Mouse (Mus musculus) stomach, postnatal 0 days (tissue): ENCODE measurements around the gene Tnfsf13. TPM values are rescaled to one million over a fixed set of nuclear protein-coding genes. Genes with fewer than 3 reads are reported as not detected.

Experiments
- ATAC-seq: fragments of 200-750 bp; cut with Nextera tagmentation; 2 replicates; pipeline ENCODE4 v1.8.0; 2017; ENCODE audit not compliant: low FRiP score, low TSS enrichment
- DNase-seq: peaks from one replicate; pipeline ENCODE4 v3.0.0-alpha.2; 2016; ENCODE audit warnings: low spot score
- H3K27ac ChIP-seq: fragments of 300-500 bp; sonication (generic); replicated peaks from 2 replicates; pipeline ENCODE4 v1.5.1; 2014; ENCODE audit warnings: mild to moderate bottlenecking, control low read depth
- H3K27me3 ChIP-seq: fragments of 300-500 bp; sonication (generic); 2 replicates; pipeline ENCODE4 v1.6.1; 2014; ENCODE audit warnings: low read length; ENCODE audit not compliant: control insufficient read depth, insufficient read depth
- H3K36me3 ChIP-seq: fragments of 300-500 bp; sonication (generic); 2 replicates; pipeline ENCODE4 v1.6.1; 2014; ENCODE audit warnings: low read length, mixed read lengths; ENCODE audit not compliant: control insufficient read depth, insufficient read depth
- H3K4me1 ChIP-seq: fragments of 300-500 bp; sonication (generic); replicated peaks from 2 replicates; pipeline ENCODE4 v1.6.1; 2014; ENCODE audit warnings: antibody characterized with exemption; ENCODE audit not compliant: control insufficient read depth, insufficient read depth
- H3K4me2 ChIP-seq: fragments of 300-500 bp; sonication (generic); replicated peaks from 2 replicates; pipeline ENCODE4 v1.6.1; 2014; ENCODE audit warnings: low read depth, mild to moderate bottlenecking, control low read depth, moderate library complexity
- H3K4me3 ChIP-seq: fragments of 300-500 bp; sonication (generic); 2 replicates; pipeline ENCODE4 v1.5.1; 2014; ENCODE audit warnings: low read depth, low read length, control low read depth
- H3K9ac ChIP-seq: fragments of 300-500 bp; sonication (generic); 2 replicates; pipeline ENCODE4 v1.6.1; 2014; ENCODE audit warnings: mild to moderate bottlenecking, low read length, control low read depth, mixed read lengths
- H3K9me3 ChIP-seq: fragments of 300-500 bp; sonication (generic); 2 replicates; pipeline ENCODE4 v1.6.1; 2016; ENCODE audit warnings: low read length; ENCODE audit not compliant: control insufficient read depth
- CTCF ChIP-seq: IDR thresholded peaks from 2 replicates; pipeline ENCODE4 v1.5.1; 2016; ENCODE audit warnings: antibody characterized with exemption, low read depth, mild to moderate bottlenecking, moderate library complexity
- EP300 ChIP-seq: optimal IDR thresholded peaks from 2 replicates; pipeline ENCODE3; 2016; ENCODE audit warnings: antibody characterized with exemption
- WGBS: fragments of 180-500 bp; shearing (Covaris S2); extraction: QIAGEN DNeasy Blood & Tissue Kit; methylation state at CpG from one replicate; pipeline ENCODE4 v1.1.7; 2014; 5-methylcytosine and 5-hydroxymethylcytosine counted together
- polyA plus RNA-seq: library from polyadenylated mRNA; unstranded; fragments of >200 nt; fragmentation: Nextera tagmentation; extraction: Ambion mirVana; gene quantifications from 2 replicates; pipeline ENCODE4 v1.2.1, GENCODE M21; 2015

The Tnfsf13 gene
- polyA plus RNA-seq, 1 experiment from 2014 or later, result 0.50 TPM

DNA sequence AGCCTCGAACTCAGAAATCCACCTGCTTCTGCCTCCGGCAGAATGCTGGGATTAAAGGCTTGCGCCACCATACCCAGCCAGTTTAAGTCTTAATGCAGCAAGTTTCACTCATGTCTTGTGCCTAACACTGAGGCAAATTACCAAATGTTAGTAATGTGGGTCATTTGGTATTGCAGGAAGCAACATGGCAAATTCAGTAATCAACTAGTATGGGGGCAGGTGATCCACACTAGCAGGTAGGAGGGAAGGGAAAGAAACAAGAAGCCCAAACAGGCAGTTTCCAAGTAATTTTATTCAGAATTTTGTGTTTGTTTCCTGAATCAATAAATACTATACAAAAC lies 18.9 kb downstream of the Tnfsf13 start:
- 0 out of 2 replicates have a peak, but pooled peaks cover 2% of the 10 kb centered on the region for H3K4me1 ChIP-seq
- H3K9ac ChIP-seq, result no peak overlapping the region
- peaks cover 16% of the 10 kb centered on the region for H3K36me3 ChIP-seq
- no peaks in the 10 kb centered on the region for H3K9me3 ChIP-seq
- ATAC-seq, result no peak
- no peak overlapping the region for H3K4me3 ChIP-seq
- no peaks in the 10 kb centered on the region for H3K27me3 ChIP-seq
- DNase-seq, result no peak
- 71% methylated on average over 3 of the region's 3 CpGs for WGBS
- no peak for TF ChIP-seq CTCF
- TF ChIP-seq EP300, result no peak
- no peak overlapping the region for H3K4me2 ChIP-seq
- no peak overlapping the region; the same call in 1 of the 2 replicates for H3K27ac ChIP-seq

GRCm38 (mm10) chr11:69665961-69666664 lies 19.5 kb downstream of the Tnfsf13 start, which contains the start of gene Cd68:
Gene Cd68 (minus strand): TSS chr11:69666153.
- Histone ChIP-seq H3K9me3 (no peaks in the 10 kb centered on the region), H3K4me3 (no peak within 1 kb of the TSS), H3K27ac (peak within 1 kb of the TSS; percentile 70), H3K27me3 (no peaks in the 10 kb centered on the region), H3K4me1 (0 out of 2 replicates have a peak, but pooled peaks cover 2% of the 10 kb centered on the region), H3K36me3 (peaks cover 16% of the 10 kb centered on the region), H3K4me2 (no peak within 1 kb of the TSS), H3K9ac (no peak within 1 kb of the TSS)
- TF ChIP-seq CTCF (no peak), EP300 (no peak)
- WGBS, result 20% methylated on average over 7 of the region's 7 CpGs
- ATAC-seq (peak; percentile 47), DNase-seq (peak; percentile 78)

- peaks cover 16% of the 10 kb centered on the region for H3K36me3 ChIP-seq
- H3K4me3 ChIP-seq, result no peak overlapping the region
- 60% methylated on average over 9 of the region's 9 CpGs for WGBS
- no peaks in the 10 kb centered on the region for H3K9me3 ChIP-seq
- DNase-seq (no peak), ATAC-seq (no peak)
- 0 out of 2 replicates have a peak, but pooled peaks cover 2% of the 10 kb centered on the region for H3K4me1 ChIP-seq
- no peak overlapping the region for H3K4me2 ChIP-seq
- no peak overlapping the region for H3K9ac ChIP-seq
- TF ChIP-seq CTCF (no peak), EP300 (no peak)
- H3K27ac ChIP-seq, result peak overlapping the region; percentile 70
- no peaks in the 10 kb centered on the region for H3K27me3 ChIP-seq
Observed at GRCm38 (mm10) chr11:69665457-69665960, 20.1 kb downstream of the Tnfsf13 start.

DNA sequence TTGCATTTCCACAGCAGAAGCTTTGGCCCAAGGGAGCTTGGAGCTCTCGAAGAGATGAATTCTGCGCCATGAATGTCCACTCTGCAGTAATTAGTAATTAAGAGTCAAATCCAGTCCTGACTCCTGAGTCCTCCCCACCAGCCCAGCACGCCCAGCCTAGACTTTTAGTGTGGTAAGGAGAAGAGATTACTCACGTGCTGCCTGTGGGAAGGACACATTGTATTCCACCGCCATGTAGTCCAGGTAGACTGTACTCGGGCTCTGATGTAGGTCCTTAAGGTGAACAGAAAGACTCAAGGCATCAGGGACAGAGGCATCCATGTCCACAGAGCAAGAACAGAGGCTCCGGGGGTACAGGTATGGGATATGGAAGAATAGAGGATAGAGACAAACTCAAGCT lies 20.7 kb downstream of the Tnfsf13 start:
- no peak overlapping the region for H3K4me3 ChIP-seq
- H3K27ac ChIP-seq, result no peak overlapping the region; the same call in 1 of the 2 replicates
- TF ChIP-seq EP300 (no peak), CTCF (no peak)
- no peak overlapping the region for H3K4me2 ChIP-seq
- 0 out of 2 replicates have a peak, but pooled peaks cover 2% of the 10 kb centered on the region for H3K4me1 ChIP-seq
- no peak overlapping the region for H3K9ac ChIP-seq
- H3K36me3 ChIP-seq, result peaks cover 16% of the 10 kb centered on the region
- no peaks in the 10 kb centered on the region for H3K27me3 ChIP-seq
- ATAC-seq (no peak), DNase-seq (no peak)
- no peaks in the 10 kb centered on the region for H3K9me3 ChIP-seq
- WGBS, result 86% methylated on average over 7 of the region's 7 CpGs

DNA sequence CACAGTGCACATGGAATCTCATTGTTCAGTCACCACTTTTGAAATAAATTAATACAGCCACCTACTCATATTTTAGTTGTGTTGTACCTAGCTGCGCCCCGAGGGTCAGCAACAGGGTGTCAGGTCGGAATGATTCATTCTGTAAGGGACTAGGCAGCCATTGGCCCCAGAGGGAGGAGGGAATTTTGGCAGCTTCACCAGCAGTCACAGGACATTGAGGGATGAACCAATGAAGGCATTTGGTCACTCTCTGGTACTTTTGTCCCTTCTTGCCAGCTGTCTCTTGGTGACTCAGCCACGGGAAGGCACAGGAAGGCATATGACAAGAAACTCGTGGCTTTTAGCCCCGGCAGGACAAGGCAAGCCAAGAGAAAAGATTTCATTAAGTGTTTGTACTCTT lies 21.8 kb downstream of the Tnfsf13 start:
- DNase-seq, result no peak

More for the DNA sequence above, 21.8 kb downstream of the Tnfsf13 start:
- H3K4me2 ChIP-seq, result no peak overlapping the region
- H3K4me1 ChIP-seq, result 0 out of 2 replicates have a peak, but pooled peaks cover 2% of the 10 kb centered on the region
- no peak for ATAC-seq
- H3K36me3 ChIP-seq, result peaks cover 10% of the 10 kb centered on the region
- no peak overlapping the region for H3K4me3 ChIP-seq
- 74% methylated on average over 6 of the region's 6 CpGs for WGBS
- H3K27ac ChIP-seq, result peak overlapping the region; percentile 96; the same call in 1 of the 2 replicates
- no peaks in the 10 kb centered on the region for H3K27me3 ChIP-seq
- TF ChIP-seq EP300 (no peak), CTCF (no peak)
- no peak overlapping the region for H3K9ac ChIP-seq
- H3K9me3 ChIP-seq, result no peaks in the 10 kb centered on the region
